Mouse (Mus musculus) heart, embryonic 16.5 days (tissue): ENCODE results near the gene Pld3. TPM values are rescaled to one million over a fixed set of nuclear protein-coding genes. Genes with fewer than 3 reads are reported as not detected.

ENCODE experiments used
- ATAC-seq: fragments of 200-750 bp; cut with Nextera tagmentation; replicated peaks from 2 replicates; pipeline ENCODE4 v1.8.0; 2017; ENCODE audit warnings: moderate number of reproducible peaks; ENCODE audit not compliant: insufficient read depth, low FRiP score; ENCODE audit errors: extremely low read depth
- H3K27ac ChIP-seq: fragments of 300-500 bp; sonication (generic); 2 replicates; pipeline ENCODE4 v1.5.1; 2014; ENCODE audit warnings: mild to moderate bottlenecking, low read length, control low read depth, moderate library complexity
- H3K27me3 ChIP-seq: fragments of 300-500 bp; sonication (generic); 2 replicates; pipeline ENCODE4 v1.6.1; 2014; ENCODE audit warnings: low read length, mixed read lengths; ENCODE audit not compliant: control insufficient read depth, insufficient read depth
- H3K36me3 ChIP-seq: fragments of 300-500 bp; sonication (generic); 2 replicates; pipeline ENCODE4 v1.6.1; 2014; ENCODE audit not compliant: control insufficient read depth, insufficient read depth
- H3K4me1 ChIP-seq: fragments of 300-500 bp; sonication (generic); 2 replicates; pipeline ENCODE4 v1.6.1; 2014; ENCODE audit warnings: low read length, mixed read lengths; ENCODE audit not compliant: control insufficient read depth, insufficient read depth
- H3K4me2 ChIP-seq: fragments of 300-500 bp; sonication (generic); 2 replicates; pipeline ENCODE4 v1.6.1; 2014; ENCODE audit warnings: low read depth, mild to moderate bottlenecking, control low read depth, low read length
- H3K4me3 ChIP-seq: fragments of 300-500 bp; sonication (generic); 2 replicates; pipeline ENCODE4 v1.5.1; 2014; ENCODE audit warnings: mild to moderate bottlenecking, control low read depth, low read length
- H3K9ac ChIP-seq: fragments of 300-500 bp; sonication (generic); 2 replicates; pipeline ENCODE4 v1.6.1; 2014; ENCODE audit warnings: low read length, control low read depth
- H3K9me3 ChIP-seq: fragments of 300-500 bp; sonication (generic); replicated peaks from 2 replicates; pipeline ENCODE4 v1.6.1; 2016; ENCODE audit warnings: low read length; ENCODE audit not compliant: control insufficient read depth
- WGBS: fragments of 180-500 bp; shearing (Covaris S2); extraction: QIAGEN DNeasy Blood & Tissue Kit; methylation state at CpG from one replicate; pipeline ENCODE4 v1.1.7; 2014; 5-methylcytosine and 5-hydroxymethylcytosine counted together
- polyA plus RNA-seq: library from polyadenylated mRNA; unstranded; fragments of >200 nt; fragmentation: Nextera tagmentation; extraction: Ambion mirVana; gene quantifications from 2 replicates; pipeline ENCODE4 v1.2.1, GENCODE M21; 2015

The Pld3 gene
- polyA plus RNA-seq, 1 experiment from 2014 or later, result 58.6 TPM

DNA sequence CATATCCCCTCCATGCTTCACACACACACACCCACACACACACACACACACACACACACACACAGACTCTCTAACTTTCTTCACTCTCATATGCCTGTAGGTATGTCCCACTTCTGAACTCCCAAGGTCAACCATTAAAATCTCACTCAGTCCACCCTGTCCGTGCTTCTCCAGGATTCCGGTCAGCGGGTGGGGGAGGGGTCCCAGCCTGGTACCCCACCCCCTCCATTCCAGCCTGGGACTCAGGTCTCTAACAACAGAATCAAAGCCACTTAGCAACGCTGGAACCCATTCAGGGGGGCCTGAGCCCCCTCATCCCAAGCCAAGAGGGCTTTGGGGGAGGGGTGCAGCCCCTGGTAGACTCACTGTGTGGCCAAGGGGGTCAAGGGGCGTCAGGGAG is 30.1 kb downstream of the Pld3 start, which contains the start of gene Hipk4:
Hipk4 (plus strand) TSS at position 301 of the 400 bp plus-strand sequence.
- WGBS, result 51% methylated on average over 5 of the region's 5 CpGs
- no peak for ATAC-seq
- Histone ChIP-seq H3K4me2 (no peak within 1 kb of the TSS), H3K9ac (no peak within 1 kb of the TSS), H3K36me3 (no peaks in the 10 kb centered on the region), H3K4me1 (peaks cover 8% of the 10 kb centered on the region), H3K27ac (no peak within 1 kb of the TSS), H3K9me3 (no peaks in the 10 kb centered on the region), H3K4me3 (no peak within 1 kb of the TSS), H3K27me3 (no peaks in the 10 kb centered on the region)

DNA sequence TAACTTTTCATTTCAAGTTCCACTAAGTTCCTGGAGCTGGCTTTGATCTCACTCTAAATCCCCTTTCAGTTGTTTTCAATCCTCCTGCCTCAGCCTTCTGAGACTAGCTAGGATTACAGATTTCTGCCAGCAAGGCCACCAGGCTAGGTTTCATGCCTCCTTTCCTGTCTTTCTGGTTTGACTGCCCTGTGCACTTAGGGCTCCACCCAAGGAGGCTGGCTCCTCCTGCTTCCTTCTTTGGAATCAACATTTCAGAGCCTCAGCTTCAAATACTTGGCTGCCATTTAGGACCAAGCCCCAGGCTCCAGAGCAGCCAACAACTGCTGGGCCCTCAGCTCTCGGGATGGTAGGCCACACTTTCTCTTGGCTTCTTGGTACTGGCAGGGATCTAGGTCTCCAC is 32.4 kb downstream of the Pld3 start:
- WGBS, result 61% methylated on average over 1 of the region's 1 CpGs
- H3K4me3 ChIP-seq, result no peak overlapping the region
- H3K27ac ChIP-seq, result no peak overlapping the region
- no peak overlapping the region for H3K4me2 ChIP-seq
- H3K27me3 ChIP-seq, result no peaks in the 10 kb centered on the region
- H3K9ac ChIP-seq, result no peak overlapping the region
- H3K36me3 ChIP-seq, result no peaks in the 10 kb centered on the region
- no peak for ATAC-seq
- H3K4me1 ChIP-seq, result peaks cover under 1% of the 10 kb centered on the region; the same call in 1 of the 2 replicates
- H3K9me3 ChIP-seq, result no peaks in the 10 kb centered on the region

DNA sequence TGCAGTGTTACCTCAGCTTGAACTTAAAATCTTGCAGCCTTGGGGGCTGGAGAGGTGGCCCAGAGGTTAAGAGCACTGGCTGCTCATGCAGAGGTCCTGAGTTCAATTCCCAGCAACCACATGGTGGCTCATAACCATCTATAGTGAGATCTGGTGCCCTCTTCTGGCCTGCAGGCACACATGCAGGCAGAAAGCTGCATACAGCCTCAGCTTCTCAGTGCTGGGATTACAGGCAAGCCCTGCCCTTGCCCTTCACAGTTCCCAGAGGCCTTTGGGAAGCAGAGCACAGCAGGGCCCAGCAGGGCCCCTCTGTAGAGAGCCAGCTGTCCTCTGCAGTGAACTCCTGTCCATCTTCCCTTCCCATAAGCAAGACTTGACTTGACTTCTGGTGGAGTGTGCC is 32.9 kb downstream of the Pld3 start:
- no peak overlapping the region for H3K9ac ChIP-seq
- no peak for ATAC-seq

GRCm38 (mm10) chr7:27518314-27518713 is 34.7 kb downstream of the Pld3 start:
- H3K27me3 ChIP-seq, result no peaks in the 10 kb centered on the region
- H3K9me3 ChIP-seq, result no peaks in the 10 kb centered on the region
- no peak for ATAC-seq
- no peak overlapping the region for H3K27ac ChIP-seq
- H3K9ac ChIP-seq, result no peak overlapping the region
- H3K4me3 ChIP-seq, result no peak overlapping the region
- no peaks in the 10 kb centered on the region for H3K4me1 ChIP-seq
- no peaks in the 10 kb centered on the region for H3K36me3 ChIP-seq
- WGBS, result 79% methylated on average over 9 of the region's 9 CpGs
- no peak overlapping the region for H3K4me2 ChIP-seq

More for the DNA sequence above, 32.9 kb downstream of the Pld3 start:
- H3K27me3 ChIP-seq, result no peaks in the 10 kb centered on the region
- no peaks in the 10 kb centered on the region for H3K36me3 ChIP-seq
- no peaks in the 10 kb centered on the region for H3K4me1 ChIP-seq
- H3K9me3 ChIP-seq, result no peaks in the 10 kb centered on the region
- H3K4me3 ChIP-seq, result no peak overlapping the region
- no peak overlapping the region for H3K27ac ChIP-seq
- H3K4me2 ChIP-seq, result no peak overlapping the region

DNA sequence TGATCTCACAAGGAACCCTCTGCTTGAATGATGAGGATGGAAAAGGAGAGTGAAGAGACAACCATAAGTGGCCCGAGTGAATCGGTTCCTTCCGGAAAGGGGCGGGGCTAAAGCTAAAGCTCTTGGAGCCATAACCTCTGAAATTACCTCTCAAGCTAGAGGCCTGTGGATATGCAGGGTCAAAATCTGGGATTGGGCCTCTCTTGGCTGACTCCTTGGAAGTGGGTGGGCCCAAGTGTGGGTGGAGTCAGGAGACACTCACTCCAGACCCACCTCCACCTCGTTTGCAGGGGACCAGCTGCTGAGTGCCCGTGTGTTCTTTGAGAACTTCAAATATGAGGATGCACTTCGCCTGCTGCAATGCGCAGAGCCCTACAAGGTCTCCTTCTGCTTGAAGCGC is 38.1 kb downstream of the Pld3 start:
- Histone ChIP-seq H3K27ac (no peak overlapping the region), H3K4me3 (no peak overlapping the region), H3K9me3 (no peaks in the 10 kb centered on the region), H3K9ac (no peak overlapping the region), H3K36me3 (no peaks in the 10 kb centered on the region), H3K27me3 (no peaks in the 10 kb centered on the region), H3K4me2 (no peak overlapping the region), H3K4me1 (no peaks in the 10 kb centered on the region)
- ATAC-seq, result no peak
- WGBS, result 73% methylated on average over 9 of the region's 9 CpGs

DNA sequence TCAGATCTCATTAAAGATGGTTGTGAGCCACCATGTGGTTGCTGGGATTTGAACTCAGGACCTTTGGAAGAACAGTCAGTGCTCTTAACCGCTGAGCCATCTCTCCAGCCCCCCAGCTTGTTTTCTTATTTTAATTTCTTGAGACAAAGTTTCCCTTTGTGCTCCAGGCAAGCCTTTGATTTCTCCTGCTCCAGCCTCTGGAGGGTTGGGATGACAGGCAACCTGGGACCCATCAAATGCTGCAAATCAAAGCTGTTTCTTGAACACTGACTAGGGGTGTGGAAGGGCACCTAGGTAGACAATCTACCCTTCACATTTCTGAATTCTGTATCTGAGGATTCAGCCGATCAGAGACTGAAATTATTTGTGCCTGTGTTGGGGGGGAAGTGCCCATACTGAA is 42.2 kb downstream of the Pld3 start:
- H3K4me2 ChIP-seq, result no peak overlapping the region
- no peak overlapping the region for H3K4me3 ChIP-seq
- no peak overlapping the region for H3K27ac ChIP-seq
- H3K36me3 ChIP-seq, result no peaks in the 10 kb centered on the region
- no peak overlapping the region for H3K9ac ChIP-seq
- WGBS, result 90% methylated on average over 2 of the region's 2 CpGs
- no peak for ATAC-seq
- H3K27me3 ChIP-seq, result no peaks in the 10 kb centered on the region
- no peaks in the 10 kb centered on the region for H3K9me3 ChIP-seq
- H3K4me1 ChIP-seq, result peaks cover 17% of the 10 kb centered on the region

GRCm38 (mm10) chr7:27508648-27509005 is 44.4 kb downstream of the Pld3 start:
- no peaks in the 10 kb centered on the region for H3K27me3 ChIP-seq
- H3K36me3 ChIP-seq, result no peaks in the 10 kb centered on the region
- H3K9ac ChIP-seq, result 0 out of 2 replicates have a peak overlapping the region, but pooled peaks have one; percentile 23
- peak overlapping the region; percentile 100 for H3K27ac ChIP-seq
- peak; percentile 63 for ATAC-seq
- WGBS, result 19% methylated on average over 6 of the region's 6 CpGs
- peak overlapping the region; percentile 80 for H3K4me2 ChIP-seq
- no peaks in the 10 kb centered on the region for H3K9me3 ChIP-seq
- H3K4me1 ChIP-seq, result peaks cover 17% of the 10 kb centered on the region
- H3K4me3 ChIP-seq, result peak overlapping the region; percentile 77

DNA sequence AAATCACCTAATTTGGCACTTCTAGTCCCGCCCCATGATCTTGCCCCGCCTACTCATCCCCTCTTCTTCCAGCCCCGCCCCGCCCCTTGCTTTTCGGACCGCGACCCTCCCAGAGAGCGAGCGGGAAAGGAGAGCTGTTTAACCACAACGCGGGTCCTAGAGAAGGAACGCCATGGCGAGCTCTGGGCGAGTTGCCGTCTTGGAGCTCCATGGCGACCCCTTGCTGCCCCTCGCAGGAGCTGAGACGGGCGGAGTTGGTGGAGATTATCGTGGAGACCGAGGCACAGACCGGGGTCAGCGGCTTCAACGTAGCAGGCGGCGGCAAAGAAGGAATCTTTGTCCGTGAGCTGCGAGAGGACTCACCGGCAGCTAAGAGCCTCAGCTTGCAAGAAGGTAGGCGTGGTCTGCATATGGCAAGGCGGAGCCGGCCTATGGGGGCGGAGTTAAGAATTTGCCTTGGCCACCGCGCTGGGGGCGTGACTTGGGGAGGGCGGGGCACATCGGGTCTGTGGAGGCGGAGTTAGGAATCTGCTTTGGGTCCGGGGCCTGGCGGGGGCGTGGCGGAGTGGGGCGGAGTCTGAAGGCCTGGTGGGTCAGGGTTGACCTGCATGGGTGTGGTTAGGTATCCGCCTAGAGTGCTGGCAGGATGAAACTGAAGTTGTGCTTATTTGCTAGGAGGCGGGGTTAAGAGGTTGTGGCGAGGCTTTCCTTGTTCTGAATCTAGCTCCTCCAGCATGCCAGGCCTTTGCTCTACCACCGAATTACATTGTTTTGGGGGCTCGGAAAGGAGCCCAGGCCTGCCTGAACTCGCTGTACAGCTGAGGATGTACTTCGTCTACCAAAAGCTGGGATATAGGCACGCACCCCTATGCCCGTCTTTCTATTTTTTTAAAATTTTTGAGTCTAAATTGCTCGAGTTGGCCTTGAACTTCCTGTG is 45.0 kb downstream of the Pld3 start:
- under 1% methylated on average over 54 of the region's 54 CpGs for WGBS
- peak; percentile 93 for ATAC-seq
- no peaks in the 10 kb centered on the region for H3K27me3 ChIP-seq

GRCm38 (mm10) chr7:27506765-27507370 is 46.1 kb downstream of the Pld3 start:
- H3K4me2 ChIP-seq, result peak overlapping the region; percentile 80
- H3K27me3 ChIP-seq, result no peaks in the 10 kb centered on the region
- H3K4me1 ChIP-seq, result peaks cover 17% of the 10 kb centered on the region
- peak overlapping the region; percentile 100 for H3K27ac ChIP-seq
- H3K4me3 ChIP-seq, result peak overlapping the region; percentile 77
- WGBS, result 27% methylated on average over 9 of the region's 9 CpGs
- ATAC-seq, result no peak
- peak overlapping the region; percentile 79 for H3K9ac ChIP-seq
- no peaks in the 10 kb centered on the region for H3K36me3 ChIP-seq
- H3K9me3 ChIP-seq, result no peaks in the 10 kb centered on the region

More for the DNA sequence above, 45.0 kb downstream of the Pld3 start:
- Histone ChIP-seq H3K9ac (peak overlapping the region; percentile 79), H3K4me1 (peaks cover 17% of the 10 kb centered on the region), H3K4me3 (peak overlapping the region; percentile 77), H3K4me2 (peak overlapping the region; percentile 80), H3K27ac (peak overlapping the region; percentile 100), H3K9me3 (no peaks in the 10 kb centered on the region), H3K36me3 (no peaks in the 10 kb centered on the region)
